Mouse (Mus musculus) spleen, adult 2 months (tissue): ENCODE measurements around the gene Ddx49. TPM values are rescaled to one million over a fixed set of nuclear protein-coding genes. Genes with fewer than 3 reads are reported as not detected.

ENCODE experiments used
- DNase-seq, 2 experiments: peaks; one replicate each; pipeline versions ENCODE4 v3.0.0 to v3.0.0-alpha.2; 2012 to 2021; ENCODE audit warnings: low spot score in 2 of 2, low read depth in 1 of 2
- H3K27ac ChIP-seq: fragments of 200-500 bp; 2 replicates; pipeline ENCODE4 v1.5.1; 2012; ENCODE audit warnings: low read length, inconsistent platforms; ENCODE audit not compliant: insufficient read depth
- H3K27me3 ChIP-seq: fragments of 200-500 bp; 2 replicates; pipeline ENCODE4 v1.6.1; 2012; ENCODE audit warnings: mild to moderate bottlenecking, moderate library complexity, low read length, inconsistent platforms; ENCODE audit not compliant: control insufficient read depth, insufficient read depth
- H3K36me3 ChIP-seq: fragments of 200-500 bp; 2 replicates; pipeline ENCODE4 v1.6.1; 2012; ENCODE audit warnings: mild to moderate bottlenecking, low read length, inconsistent platforms; ENCODE audit not compliant: control insufficient read depth, insufficient read depth
- H3K4me1 ChIP-seq: fragments of 200-500 bp; 2 replicates; pipeline ENCODE4 v1.6.1; 2011; ENCODE audit warnings: inconsistent platforms; ENCODE audit not compliant: control insufficient read depth, insufficient read depth, insufficient read length
- H3K4me3 ChIP-seq: fragments of 200-500 bp; 2 replicates; pipeline ENCODE4 v1.5.1; 2011; ENCODE audit warnings: mild to moderate bottlenecking, inconsistent platforms; ENCODE audit not compliant: insufficient read depth, insufficient read length; ENCODE audit errors: extremely low read depth
- CTCF ChIP-seq: fragments of 200-500 bp; IDR thresholded peaks from 2 replicates; pipeline ENCODE4 v1.5.1; 2011; ENCODE audit warnings: mild to moderate bottlenecking, inconsistent platforms; ENCODE audit not compliant: insufficient read depth, insufficient read length, insufficient replicate concordance; ENCODE audit errors: extremely low read depth
- POLR2A ChIP-seq: fragments of 200-500 bp; IDR thresholded peaks from 2 replicates; pipeline ENCODE4 v1.6.1; 2011; ENCODE audit warnings: low read depth, low read length, inconsistent platforms
- WGBS: fragments of 180-500 bp; shearing (Covaris S2); methylation state at CpG from one replicate; pipeline ENCODE4 v1.1.7; 2018; 5-methylcytosine and 5-hydroxymethylcytosine counted together
- polyA plus RNA-seq: library from polyadenylated mRNA; depleted of rRNA; stranded (reverse); fragments of >200 nt; gene quantifications from 2 replicates; pipeline ENCODE4 v1.2.3, GENCODE M21; 2012

Ddx49 gene
- polyA plus RNA-seq, 1 experiment, result 37.4 TPM

- Histone ChIP-seq H3K4me1 (no peaks in the 10 kb centered on the region), H3K4me3 (no peak overlapping the region), H3K27ac (no peak overlapping the region), H3K36me3 (peaks cover 50% of the 10 kb centered on the region), H3K27me3 (no peaks in the 10 kb centered on the region)
- WGBS, result 97% methylated on average over 19 of the region's 19 CpGs
- DNase-seq, result no peak
- TF ChIP-seq POLR2A (no peak), CTCF (no peak)
Measured at GRCm38 (mm10) chr8:70331526-70331925, 29.2 kb upstream of the Ddx49 start.

GRCm38 (mm10) chr8:70330741-70331364 is 28.6 kb upstream of the Ddx49 start:
- H3K36me3 ChIP-seq, result peaks cover 46% of the 10 kb centered on the region
- TF ChIP-seq CTCF, result no peak
- TF ChIP-seq POLR2A, result no peak
- no peaks in the 10 kb centered on the region for H3K27me3 ChIP-seq
- no peak overlapping the region for H3K4me3 ChIP-seq
- WGBS, result 86% methylated on average over 53 of the region's 53 CpGs
- H3K4me1 ChIP-seq, result no peaks in the 10 kb centered on the region
- DNase-seq, result no peak
- no peak overlapping the region for H3K27ac ChIP-seq

- no peaks in the 10 kb centered on the region for H3K27me3 ChIP-seq
- no peak overlapping the region for H3K27ac ChIP-seq
- H3K4me1 ChIP-seq, result no peaks in the 10 kb centered on the region
- H3K36me3 ChIP-seq, result peaks cover 41% of the 10 kb centered on the region
- no peak overlapping the region for H3K4me3 ChIP-seq
- TF ChIP-seq CTCF (no peak), POLR2A (no peak)
- 42% methylated on average over 45 of the region's 45 CpGs for WGBS
- no peak for DNase-seq
Measured at GRCm38 (mm10) chr8:70329835-70330740, 27.8 kb upstream of the Ddx49 start.

- no peak within 1 kb of the TSS for H3K27ac ChIP-seq
Measured at GRCm38 (mm10) chr8:70329124-70329834, 27.0 kb upstream of the Ddx49 start, which contains the start of gene Gdf1. Gene Gdf1, plus strand, starts transcription at chr8:70329817.

GRCm38 (mm10) chr8:70327512-70327911 is 25.2 kb upstream of the Ddx49 start:
- Histone ChIP-seq H3K4me1 (no peaks in the 10 kb centered on the region), H3K36me3 (peaks cover 16% of the 10 kb centered on the region), H3K27ac (no peak overlapping the region), H3K27me3 (no peaks in the 10 kb centered on the region), H3K4me3 (no peak overlapping the region)
- no peak for DNase-seq
- WGBS, result 88% methylated on average over 6 of the region's 6 CpGs
- TF ChIP-seq POLR2A (no peak), CTCF (no peak)

More at GRCm38 (mm10) chr8:70329124-70329834, 27.0 kb upstream of the Ddx49 start, which contains the start of gene Gdf1:
- no peak within 1 kb of the TSS for H3K4me3 ChIP-seq
- H3K36me3 ChIP-seq, result peaks cover 33% of the 10 kb centered on the region
- H3K4me1 ChIP-seq, result no peaks in the 10 kb centered on the region
- WGBS, result 62% methylated on average over 14 of the region's 14 CpGs
- H3K27me3 ChIP-seq, result no peaks in the 10 kb centered on the region
- DNase-seq, result no peak
- TF ChIP-seq POLR2A (no peak), CTCF (no peak)

- Histone ChIP-seq H3K4me1 (no peaks in the 10 kb centered on the region), H3K27me3 (no peaks in the 10 kb centered on the region), H3K27ac (no peak overlapping the region), H3K36me3 (no peaks in the 10 kb centered on the region), H3K4me3 (no peak overlapping the region)
- TF ChIP-seq CTCF, result no peak
- no peak for TF ChIP-seq POLR2A
- no peak for DNase-seq
- WGBS, result 90% methylated on average over 3 of the region's 3 CpGs
Measured at GRCm38 (mm10) chr8:70323716-70324115, 21.4 kb upstream of the Ddx49 start.
